Mouse (Mus musculus) kidney, embryonic 14.5 days (tissue): ENCODE results near the gene Syt9. TPM values are rescaled to one million over a fixed set of nuclear protein-coding genes. Genes with fewer than 3 reads are reported as not detected.

Experiments
- ATAC-seq: fragments of 200-750 bp; cut with Nextera tagmentation; 2 replicates; pipeline ENCODE4 v1.8.0; 2017; ENCODE audit warnings: moderate number of reproducible peaks, mild to moderate bottlenecking, moderate TSS enrichment, moderate library complexity; ENCODE audit not compliant: low FRiP score, low TSS enrichment
- H3K27ac ChIP-seq: fragments of 300-500 bp; sonication (generic); 2 replicates; pipeline ENCODE4 v1.5.1; 2014; ENCODE audit warnings: low read depth, mild to moderate bottlenecking, low read length, moderate library complexity, mixed read lengths
- H3K27me3 ChIP-seq: fragments of 300-500 bp; sonication (generic); 2 replicates; pipeline ENCODE4 v1.6.1; 2014; ENCODE audit warnings: mild to moderate bottlenecking, low read length; ENCODE audit not compliant: control insufficient read depth, insufficient read depth
- H3K36me3 ChIP-seq: fragments of 300-500 bp; sonication (generic); 2 replicates; pipeline ENCODE4 v1.6.1; 2014; ENCODE audit warnings: low read length, mixed read lengths; ENCODE audit not compliant: control insufficient read depth, insufficient read depth
- H3K4me1 ChIP-seq: fragments of 300-500 bp; sonication (generic); 2 replicates; pipeline ENCODE4 v1.6.1; 2014; ENCODE audit warnings: low read length, mixed read lengths; ENCODE audit not compliant: control insufficient read depth, insufficient read depth
- H3K4me2 ChIP-seq: fragments of 300-500 bp; sonication (generic); replicated peaks from 2 replicates; pipeline ENCODE4 v1.6.1; 2014; ENCODE audit warnings: low read depth, mild to moderate bottlenecking, low read length
- H3K4me3 ChIP-seq: fragments of 300-500 bp; sonication (generic); 2 replicates; pipeline ENCODE4 v1.5.1; 2014; ENCODE audit warnings: mild to moderate bottlenecking, low read length
- H3K9ac ChIP-seq: fragments of 300-500 bp; sonication (generic); 2 replicates; pipeline ENCODE4 v1.6.1; 2014; ENCODE audit warnings: low read depth, mild to moderate bottlenecking, low read length, moderate library complexity
- H3K9me3 ChIP-seq: fragments of 300-500 bp; sonication (generic); 2 replicates; pipeline ENCODE4 v1.6.1; 2016; ENCODE audit warnings: low read length; ENCODE audit not compliant: control insufficient read depth
- WGBS: fragments of 180-500 bp; shearing (Covaris S2); extraction: QIAGEN DNeasy Blood & Tissue Kit; methylation state at CpG from one replicate; pipeline ENCODE4 v1.1.7; 2014; 5-methylcytosine and 5-hydroxymethylcytosine counted together
- polyA plus RNA-seq: library from polyadenylated mRNA; unstranded; fragments of >200 nt; fragmentation: Nextera tagmentation; extraction: Ambion mirVana; gene quantifications from 2 replicates; pipeline ENCODE4 v1.2.1, GENCODE M21; 2014

Syt9 gene
- polyA plus RNA-seq: 4.5 and 4.8 TPM in 2 replicates

GRCm38 (mm10) chr7:107370232-107371125, at the start of gene Syt9:
Gene Syt9 (plus strand): TSS chr7:107370728.
- Histone ChIP-seq H3K9ac (peak within 1 kb of the TSS; percentile 52), H3K4me3 (peak within 1 kb of the TSS; percentile 50), H3K4me2 (peak within 1 kb of the TSS; percentile 89), H3K36me3 (no peaks in the 10 kb centered on the region), H3K4me1 (0 out of 2 replicates have a peak, but pooled peaks cover 5% of the 10 kb centered on the region), H3K9me3 (no peaks in the 10 kb centered on the region), H3K27me3 (peaks cover 19% of the 10 kb centered on the region), H3K27ac (no peak within 1 kb of the TSS)
- ATAC-seq: peak; percentile 94
- under 1% methylated on average over 58 of the region's 102 CpGs for WGBS

GRCm38 (mm10) chr7:107339013-107339412, 31.5 kb upstream of the Syt9 start:
- 85% methylated on average over 5 of the region's 5 CpGs for WGBS
- no peak for ATAC-seq
- Histone ChIP-seq H3K4me2 (no peak overlapping the region), H3K27me3 (no peaks in the 10 kb centered on the region), H3K4me3 (no peak overlapping the region), H3K27ac (no peak overlapping the region), H3K9me3 (no peaks in the 10 kb centered on the region), H3K9ac (no peak overlapping the region), H3K4me1 (no peaks in the 10 kb centered on the region), H3K36me3 (no peaks in the 10 kb centered on the region)

GRCm38 (mm10) chr7:107339560-107340057, 30.9 kb upstream of the Syt9 start:
- Histone ChIP-seq H3K9me3 (no peaks in the 10 kb centered on the region), H3K9ac (no peak overlapping the region), H3K36me3 (no peaks in the 10 kb centered on the region), H3K4me2 (no peak overlapping the region), H3K4me1 (no peaks in the 10 kb centered on the region), H3K4me3 (no peak overlapping the region), H3K27me3 (no peaks in the 10 kb centered on the region), H3K27ac (no peak overlapping the region)
- ATAC-seq: no peak
- 37% methylated on average over 3 of the region's 3 CpGs for WGBS

GRCm38 (mm10) chr7:107340221-107340620, 30.3 kb upstream of the Syt9 start:
- Histone ChIP-seq H3K27ac (no peak overlapping the region), H3K4me3 (no peak overlapping the region), H3K9me3 (no peaks in the 10 kb centered on the region), H3K36me3 (no peaks in the 10 kb centered on the region), H3K4me2 (no peak overlapping the region), H3K9ac (no peak overlapping the region), H3K4me1 (no peaks in the 10 kb centered on the region), H3K27me3 (no peaks in the 10 kb centered on the region)
- WGBS: 59% methylated on average over 1 of the region's 1 CpGs
- no peak for ATAC-seq

GRCm38 (mm10) chr7:107341519-107342190, 28.9 kb upstream of the Syt9 start:
- no peak overlapping the region for H3K4me3 ChIP-seq
- H3K4me2 ChIP-seq: no peak overlapping the region
- no peak for ATAC-seq
- 32% methylated on average over 8 of the region's 8 CpGs for WGBS
- no peaks in the 10 kb centered on the region for H3K9me3 ChIP-seq
- no peaks in the 10 kb centered on the region for H3K4me1 ChIP-seq
- H3K36me3 ChIP-seq: no peaks in the 10 kb centered on the region
- no peak overlapping the region for H3K9ac ChIP-seq
- no peak overlapping the region for H3K27ac ChIP-seq
- H3K27me3 ChIP-seq: no peaks in the 10 kb centered on the region

- no peak overlapping the region for H3K9ac ChIP-seq
- no peaks in the 10 kb centered on the region for H3K4me1 ChIP-seq
- ATAC-seq: no peak
- no peaks in the 10 kb centered on the region for H3K36me3 ChIP-seq
- no peak overlapping the region for H3K4me2 ChIP-seq
- no peak overlapping the region for H3K27ac ChIP-seq
- H3K27me3 ChIP-seq: no peaks in the 10 kb centered on the region
- no peaks in the 10 kb centered on the region for H3K9me3 ChIP-seq
- WGBS: 70% methylated on average over 1 of the region's 1 CpGs
- no peak overlapping the region for H3K4me3 ChIP-seq
Observed at GRCm38 (mm10) chr7:107349201-107349600, 21.3 kb upstream of the Syt9 start.

- no peaks in the 10 kb centered on the region for H3K4me1 ChIP-seq
- no peaks in the 10 kb centered on the region for H3K9me3 ChIP-seq
- H3K27ac ChIP-seq: no peak overlapping the region
- no peak overlapping the region for H3K9ac ChIP-seq
- H3K4me2 ChIP-seq: no peak overlapping the region
- no peaks in the 10 kb centered on the region for H3K36me3 ChIP-seq
- 90% methylated on average over 3 of the region's 3 CpGs for WGBS
- no peaks in the 10 kb centered on the region for H3K27me3 ChIP-seq
- ATAC-seq: no peak
- no peak overlapping the region for H3K4me3 ChIP-seq
Observed at GRCm38 (mm10) chr7:107362153-107362552, 8.4 kb upstream of the Syt9 start.

- Histone ChIP-seq H3K27ac (no peak overlapping the region), H3K4me2 (no peak overlapping the region), H3K9ac (no peak overlapping the region), H3K4me3 (no peak overlapping the region), H3K9me3 (no peaks in the 10 kb centered on the region), H3K4me1 (no peaks in the 10 kb centered on the region), H3K27me3 (no peaks in the 10 kb centered on the region), H3K36me3 (no peaks in the 10 kb centered on the region)
- 84% methylated on average over 3 of the region's 3 CpGs for WGBS
- ATAC-seq: no peak
Observed at GRCm38 (mm10) chr7:107362634-107363033, 7.9 kb upstream of the Syt9 start.
